Mouse (Mus musculus) ES-E14 (cell line): ENCODE data around the gene Slc38a10.

Experiments used
- HCFC1 ChIP-seq: IDR thresholded peaks from 2 replicates; pipeline ENCODE4 v1.6.1; 2012; ENCODE audit warnings: low read length, inconsistent platforms, borderline replicate concordance; ENCODE audit not compliant: insufficient read depth
- ZC3H11A ChIP-seq: IDR thresholded peaks from 2 replicates; pipeline ENCODE4 v1.6.1; 2012; ENCODE audit warnings: low read depth, mild to moderate bottlenecking, inconsistent platforms, low read length, borderline replicate concordance

DNA sequence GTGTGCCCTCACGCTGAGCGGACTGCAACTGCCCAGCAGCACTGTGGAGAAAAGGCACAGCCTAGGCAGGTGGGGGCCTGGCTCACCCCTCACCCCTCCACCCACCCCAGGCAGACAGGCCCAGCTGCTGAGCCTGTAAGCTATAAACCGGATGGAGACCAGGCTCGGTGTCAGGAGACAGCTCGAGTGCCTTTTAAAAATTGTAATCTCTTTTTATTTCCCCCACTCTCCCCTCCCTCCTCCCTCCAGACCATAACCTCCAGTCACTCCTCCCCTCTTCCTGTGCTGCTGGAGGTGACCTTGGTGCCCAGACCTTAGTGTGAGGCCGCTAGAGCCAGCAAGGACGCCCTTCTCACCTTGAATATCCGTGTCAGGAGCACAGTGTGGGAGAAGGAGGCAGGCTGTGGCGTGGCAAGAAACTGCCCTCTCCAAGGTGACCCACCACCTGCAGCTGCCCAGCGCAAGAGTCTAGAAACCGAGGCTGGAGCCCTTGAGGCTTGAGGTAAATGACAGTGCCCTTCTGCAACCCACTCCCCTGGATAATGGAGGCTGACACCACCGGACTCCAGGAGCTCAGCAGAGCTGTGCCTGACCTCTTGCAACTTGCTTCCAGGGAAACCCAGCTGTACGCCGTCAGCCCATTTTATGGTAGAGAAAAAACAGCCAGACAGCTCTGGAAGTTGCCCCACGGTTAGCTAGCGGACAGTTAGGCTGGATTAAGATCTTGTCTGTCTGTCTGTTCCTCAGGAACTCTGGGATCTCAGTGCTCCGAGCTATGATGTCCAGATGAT, 13.5 kb upstream of the Slc38a10 start:
- TF ChIP-seq HCFC1: no peak
- no peak for TF ChIP-seq ZC3H11A
